Mouse (Mus musculus): ENCODE measurements around the gene Ppp2r5e. TPM values are rescaled to one million over a fixed set of nuclear protein-coding genes. Genes with fewer than 3 reads are reported as not detected.
A peak's percentile ranks its signal among the peaks of the same experiment; 100 is the strongest.

Gene Ppp2r5e
- total and polyA plus RNA-seq, 2 experiments = 8.2 to 19.2 TPM

GRCm38 (mm10) chr12:75472107-75472506 is 123.9 kb downstream of the Ppp2r5e start:
- H3K4me3 ChIP-seq (ENCODE audit: insufficient read depth, low read depth, low read length) = no peak overlapping the region
- H3K36me3 ChIP-seq (ENCODE audit: control insufficient read depth, insufficient read depth, low read length) = peaks cover 6% of the 10 kb centered on the region; the same call in 1 of the 2 replicates
- 36% methylated on average over 3 of the region's 3 CpGs for WGBS
- H3K27me3 ChIP-seq (ENCODE audit: control insufficient read depth, insufficient read depth, low read length) = no peaks in the 10 kb centered on the region
- peak; percentile 82 for DNase-seq (ENCODE audit: extremely low read depth, low read depth, low spot score)
- no peak overlapping the region for H3K9ac ChIP-seq (ENCODE audit: low read depth, low read length)
- peaks cover 41% of the 10 kb centered on the region for H3K4me1 ChIP-seq (ENCODE audit: control insufficient read depth, insufficient read depth, low read length)
- no peak for TF ChIP-seq POLR2A (IDR thresholded peaks at IDR 0.05; ENCODE audit: extremely low read depth, insufficient read depth, low read length)
- TF ChIP-seq CTCF (IDR thresholded peaks at IDR 0.05; ENCODE audit: low read depth, low read length) = no peak
- H3K79me2 ChIP-seq (ENCODE audit: control insufficient read depth, insufficient read depth, low read length) = peaks cover 30% of the 10 kb centered on the region
- H3K27ac ChIP-seq (replicated peaks; ENCODE audit: insufficient read depth, low read depth, low read length) = peak overlapping the region; percentile 99

- Histone ChIP-seq H3K9ac (ENCODE audit: low read depth, low read length) (no peak overlapping the region), H3K4me3 (ENCODE audit: insufficient read depth, low read depth, low read length) (no peak overlapping the region), H3K4me1 (ENCODE audit: control insufficient read depth, insufficient read depth, low read length) (peaks cover 31% of the 10 kb centered on the region), H3K27me3 (ENCODE audit: control insufficient read depth, insufficient read depth, low read length) (no peaks in the 10 kb centered on the region), H3K36me3 (ENCODE audit: control insufficient read depth, insufficient read depth, low read length) (peaks cover 27% of the 10 kb centered on the region), H3K27ac (replicated peaks; ENCODE audit: insufficient read depth, low read depth, low read length) (peak overlapping the region; percentile 33), H3K79me2 (ENCODE audit: control insufficient read depth, insufficient read depth, low read length) (peaks cover 11% of the 10 kb centered on the region; the same call in 1 of the 2 replicates)
- WGBS = 78% methylated on average over 6 of the region's 6 CpGs
- peak; percentile 49 for DNase-seq (ENCODE audit: extremely low read depth, low read depth, low spot score)
- TF ChIP-seq CTCF (IDR thresholded peaks at IDR 0.05; ENCODE audit: low read depth, low read length) = peak; percentile 49
- no peak for TF ChIP-seq POLR2A (IDR thresholded peaks at IDR 0.05; ENCODE audit: extremely low read depth, insufficient read depth, low read length)
Measured at GRCm38 (mm10) chr12:75467814-75468213, 128.2 kb downstream of the Ppp2r5e start.

DNA sequence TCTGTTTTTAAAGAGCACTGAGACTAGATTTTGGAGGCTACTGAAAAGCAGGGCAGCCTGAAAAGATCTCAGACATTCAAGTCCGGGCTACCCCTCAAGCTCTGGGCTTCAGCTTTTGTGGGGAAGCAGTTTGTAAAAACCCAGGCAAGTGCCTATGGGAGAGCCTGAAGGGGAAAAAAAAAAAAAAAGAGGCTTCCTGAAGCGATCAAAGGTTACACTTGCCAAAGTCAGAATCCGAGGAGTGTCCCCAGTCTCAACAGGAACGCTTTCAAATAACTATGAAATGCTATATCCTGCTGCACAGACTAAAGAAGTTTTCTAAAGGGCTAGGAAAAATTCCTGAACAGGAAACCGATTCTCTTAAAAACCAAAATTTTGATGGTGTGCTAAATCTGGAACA is 128.9 kb downstream of the Ppp2r5e start:
- 42% methylated on average over 5 of the region's 5 CpGs for WGBS
- TF ChIP-seq CTCF (IDR thresholded peaks at IDR 0.05; ENCODE audit: low read depth, low read length) = no peak
- no peak for TF ChIP-seq POLR2A (IDR thresholded peaks at IDR 0.05; ENCODE audit: extremely low read depth, insufficient read depth, low read length)
- Histone ChIP-seq H3K79me2 (ENCODE audit: control insufficient read depth, insufficient read depth, low read length) (peaks cover 11% of the 10 kb centered on the region; the same call in 1 of the 2 replicates), H3K36me3 (ENCODE audit: control insufficient read depth, insufficient read depth, low read length) (peaks cover 31% of the 10 kb centered on the region), H3K27ac (replicated peaks; ENCODE audit: insufficient read depth, low read depth, low read length) (peak overlapping the region; percentile 81), H3K4me1 (ENCODE audit: control insufficient read depth, insufficient read depth, low read length) (peaks cover 24% of the 10 kb centered on the region), H3K9ac (ENCODE audit: low read depth, low read length) (peak overlapping the region; percentile 56), H3K4me3 (ENCODE audit: insufficient read depth, low read depth, low read length) (no peak overlapping the region), H3K27me3 (ENCODE audit: control insufficient read depth, insufficient read depth, low read length) (no peaks in the 10 kb centered on the region)
- peak; percentile 74 for DNase-seq (ENCODE audit: extremely low read depth, low read depth, low spot score)

- no peaks in the 10 kb centered on the region for H3K27me3 ChIP-seq (ENCODE audit: control insufficient read depth, insufficient read depth, low read length)
- H3K79me2 ChIP-seq (ENCODE audit: control insufficient read depth, insufficient read depth, low read length) = peaks cover 7% of the 10 kb centered on the region; the same call in 1 of the 2 replicates
- TF ChIP-seq POLR2A (IDR thresholded peaks at IDR 0.05; ENCODE audit: extremely low read depth, insufficient read depth, low read length) = no peak
- TF ChIP-seq CTCF (IDR thresholded peaks at IDR 0.05; ENCODE audit: low read depth, low read length) = no peak
- WGBS = 30% methylated on average over 7 of the region's 7 CpGs
- no peak overlapping the region for H3K4me3 ChIP-seq (ENCODE audit: insufficient read depth, low read depth, low read length)
- H3K9ac ChIP-seq (ENCODE audit: low read depth, low read length) = no peak overlapping the region
- DNase-seq (ENCODE audit: extremely low read depth, low read depth, low spot score) = peak; percentile 86
- H3K4me1 ChIP-seq (ENCODE audit: control insufficient read depth, insufficient read depth, low read length) = peaks cover 20% of the 10 kb centered on the region
- peaks cover 39% of the 10 kb centered on the region for H3K36me3 ChIP-seq (ENCODE audit: control insufficient read depth, insufficient read depth, low read length)
- H3K27ac ChIP-seq (replicated peaks; ENCODE audit: insufficient read depth, low read depth, low read length) = peak overlapping the region; percentile 13
Measured at GRCm38 (mm10) chr12:75466206-75466605, 129.8 kb downstream of the Ppp2r5e start.

DNA sequence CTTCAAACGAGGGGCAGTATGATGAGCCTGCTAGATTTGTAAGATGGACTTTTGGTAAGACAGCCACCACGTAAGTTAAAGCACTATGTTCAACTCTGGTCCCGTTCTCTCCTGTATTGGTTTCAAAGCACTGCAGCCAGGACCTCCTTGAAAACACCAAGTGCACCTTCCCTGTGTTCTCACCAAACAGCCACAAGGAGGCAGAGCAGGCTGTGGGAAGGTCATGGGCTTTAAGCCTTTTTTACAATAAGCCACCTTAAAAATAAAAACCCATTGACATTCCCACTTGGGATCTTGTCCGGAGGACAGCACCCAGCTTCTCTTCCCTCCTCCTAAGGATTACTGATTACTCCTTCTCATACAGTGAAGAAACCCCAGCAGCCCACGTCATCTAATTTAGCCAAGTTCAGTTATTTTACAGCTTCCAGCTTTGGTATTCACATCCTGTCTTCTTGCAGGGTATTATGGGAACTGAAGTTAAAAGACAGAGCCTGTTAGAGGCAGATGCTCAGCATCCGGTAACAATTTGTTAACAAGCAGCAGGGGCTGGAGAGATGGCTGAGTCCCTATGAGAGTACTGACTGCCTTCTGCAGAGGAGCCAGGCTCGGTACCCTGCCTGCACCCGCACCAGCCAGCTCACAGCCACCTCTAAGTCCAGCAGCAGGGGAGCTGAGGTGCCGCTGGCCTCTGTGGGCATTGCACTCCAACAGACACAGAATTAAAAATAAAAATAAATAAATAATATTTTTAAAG is 131.9 kb downstream of the Ppp2r5e start:
- peaks cover 20% of the 10 kb centered on the region for H3K4me1 ChIP-seq (ENCODE audit: control insufficient read depth, insufficient read depth, low read length)
- no peak for TF ChIP-seq POLR2A (IDR thresholded peaks at IDR 0.05; ENCODE audit: extremely low read depth, insufficient read depth, low read length)
- peak; percentile 72 for TF ChIP-seq CTCF (IDR thresholded peaks at IDR 0.05; ENCODE audit: low read depth, low read length)
- H3K79me2 ChIP-seq (ENCODE audit: control insufficient read depth, insufficient read depth, low read length) = peaks cover 6% of the 10 kb centered on the region; the same call in 1 of the 2 replicates
- no peaks in the 10 kb centered on the region for H3K27me3 ChIP-seq (ENCODE audit: control insufficient read depth, insufficient read depth, low read length)
- peak; percentile 53 for DNase-seq (ENCODE audit: extremely low read depth, low read depth, low spot score)
- peaks cover 52% of the 10 kb centered on the region for H3K36me3 ChIP-seq (ENCODE audit: control insufficient read depth, insufficient read depth, low read length)
- no peak overlapping the region for H3K27ac ChIP-seq (replicated peaks; ENCODE audit: insufficient read depth, low read depth, low read length)
- WGBS = 81% methylated on average over 9 of the region's 9 CpGs
- no peak overlapping the region for H3K9ac ChIP-seq (ENCODE audit: low read depth, low read length)
- no peak overlapping the region for H3K4me3 ChIP-seq (ENCODE audit: insufficient read depth, low read depth, low read length)

DNA sequence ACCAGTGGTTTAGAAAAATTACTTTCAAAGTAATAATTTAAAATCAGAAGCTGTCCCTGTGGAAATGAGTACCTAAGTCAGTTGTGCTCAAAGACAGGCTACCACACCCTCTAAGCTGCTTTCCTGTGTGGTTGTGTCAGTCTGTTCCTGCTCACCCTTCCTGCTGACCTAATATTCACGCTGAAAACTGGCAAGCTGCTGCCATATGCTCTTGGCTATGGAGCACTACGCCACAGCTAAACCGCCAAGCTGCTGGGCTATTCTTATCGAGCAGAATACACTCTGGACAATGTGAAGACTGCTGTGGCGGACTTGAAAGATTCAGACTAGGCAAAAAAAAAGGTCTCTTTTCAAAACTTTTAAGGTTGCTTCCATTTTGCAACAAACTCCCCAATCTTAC is 135.5 kb downstream of the Ppp2r5e start:
- no peak for DNase-seq (ENCODE audit: extremely low read depth, low read depth, low spot score)
- Histone ChIP-seq H3K27me3 (ENCODE audit: control insufficient read depth, insufficient read depth, low read length) (no peaks in the 10 kb centered on the region), H3K4me3 (ENCODE audit: insufficient read depth, low read depth, low read length) (no peak overlapping the region), H3K27ac (replicated peaks; ENCODE audit: insufficient read depth, low read depth, low read length) (no peak overlapping the region), H3K9ac (ENCODE audit: low read depth, low read length) (no peak overlapping the region), H3K36me3 (ENCODE audit: control insufficient read depth, insufficient read depth, low read length) (peaks cover 53% of the 10 kb centered on the region), H3K79me2 (ENCODE audit: control insufficient read depth, insufficient read depth, low read length) (peaks cover 3% of the 10 kb centered on the region; the same call in 1 of the 2 replicates), H3K4me1 (ENCODE audit: control insufficient read depth, insufficient read depth, low read length) (no peaks in the 10 kb centered on the region)
- TF ChIP-seq CTCF (IDR thresholded peaks at IDR 0.05; ENCODE audit: low read depth, low read length) = no peak
- WGBS = 77% methylated on average over 5 of the region's 5 CpGs

Measured in liver, adult 2 months (tissue).